Mouse (Mus musculus) adrenal gland, postnatal 25 days (tissue): ENCODE measurements around the gene Ptms. TPM values are rescaled to one million over a fixed set of nuclear protein-coding genes. Genes with fewer than 3 reads are reported as not detected.

ENCODE experiments used
- total RNA-seq: library from RNA; stranded (reverse); gene quantifications from 2 replicates; pipeline ENCODE4 v1.2.3, GENCODE M21; 2021

The Ptms gene
- total RNA-seq, 1 experiment from 2014 or later, result 790 TPM

Other genes with a start within 250 kb of the Ptms start
- 81.8 and 82.8 TPM in 2 replicates for gene Emg1, start 207.9 kb downstream of the Ptms start, total RNA-seq
- gene Phb2, start 207.8 kb downstream of the Ptms start, total RNA-seq, result 302 and 348 TPM in 2 replicates
- 4.6 and 9.1 TPM in 2 replicates for gene Ptpn6, start 181.4 kb downstream of the Ptms start, total RNA-seq
- 357 and 392 TPM in 2 replicates for gene Grcc10, start 178.7 kb downstream of the Ptms start, total RNA-seq
- not detected in 2 replicates for gene Gm45234, start 164.1 kb downstream of the Ptms start, total RNA-seq
- gene Atn1, start 163.6 kb downstream of the Ptms start, total RNA-seq, result 100 and 102 TPM in 2 replicates
- 10.1 and 17.6 TPM in 2 replicates for gene Eno2, start 150.4 kb downstream of the Ptms start, total RNA-seq
- gene Lrrc23, start 140.4 kb downstream of the Ptms start, total RNA-seq, result 0.21 TPM in 1 of 2 replicates, not detected in the other
- 21.7 and 32.2 TPM in 2 replicates for gene Spsb2, start 111.4 kb downstream of the Ptms start, total RNA-seq
- 382 and 387 TPM in 2 replicates for gene Tpi1, start 105.8 kb downstream of the Ptms start, total RNA-seq
- 118 and 136 TPM in 2 replicates for gene Usp5, start 90.6 kb downstream of the Ptms start, total RNA-seq
- gene Cdca3, start 90.6 kb downstream of the Ptms start, total RNA-seq, result 10.5 and 11.7 TPM in 2 replicates
- gene Gnb3, start 79.8 kb downstream of the Ptms start, total RNA-seq, result 5.5 and 14.0 TPM in 2 replicates
- 20.2 and 26.5 TPM in 2 replicates for gene P3h3, start 62.4 kb downstream of the Ptms start, total RNA-seq
- gene Gpr162, start 56.1 kb downstream of the Ptms start, total RNA-seq, result 0.90 and 1.5 TPM in 2 replicates
- 0.21 TPM in 1 of 2 replicates, not detected in the other for gene Cd4, start 31.9 kb downstream of the Ptms start, total RNA-seq
- gene Lag3, start 8.4 kb downstream of the Ptms start, total RNA-seq, result 1.2 and 1.4 TPM in 2 replicates
- gene Mlf2, start 11.3 kb upstream of the Ptms start, total RNA-seq, result 271 and 277 TPM in 2 replicates
- gene Cops7a, start 45.4 kb upstream of the Ptms start, total RNA-seq, result 172 and 177 TPM in 2 replicates
- gene Pianp, start 76.6 kb upstream of the Ptms start, total RNA-seq, result 1.2 and 2.1 TPM in 2 replicates
- gene Zfp384, start 89.0 kb upstream of the Ptms start, total RNA-seq, result 59.6 and 61.3 TPM in 2 replicates
- gene Ing4, start 119.7 kb upstream of the Ptms start, total RNA-seq, result 82.3 and 102 TPM in 2 replicates
- gene Acrbp, start 129.6 kb upstream of the Ptms start, total RNA-seq, result 10.4 and 11.7 TPM in 2 replicates
- 0.36 TPM in 1 of 2 replicates, not detected in the other for gene Lpar5, start 147.8 kb upstream of the Ptms start, total RNA-seq
- 175 and 203 TPM in 2 replicates for gene Chd4, start 175.9 kb upstream of the Ptms start, total RNA-seq
- gene Nop2, start 211.8 kb upstream of the Ptms start, total RNA-seq, result 36.2 and 44.0 TPM in 2 replicates
- 27.8 and 43.8 TPM in 2 replicates for gene Iffo1, start 225.1 kb upstream of the Ptms start, total RNA-seq
- 1,475 and 1,510 TPM in 2 replicates for gene Gapdh, start 246.4 kb upstream of the Ptms start, total RNA-seq